Mouse (Mus musculus) mouse embryonic stem cell (cell line): ENCODE data around the gene Sphk1.

ENCODE experiments used
- in situ Hi-C, 2 experiments: fragments of 300-500 bp; cut with MboI; formaldehyde crosslinking; loops; 1 replicate in 1 of 2; 3 replicates in 1 of 2; pipeline ENCODE4 v1.14.3; 2019 to 2020; ENCODE audit warnings: low sequenced_read_pairs in 2 of 2, low pct_unique_long_range_greater_than_20kb in 1 of 2, mixed read lengths in 1 of 2; ENCODE audit not compliant: unreplicated experiment in 1 of 2

The Sphk1 gene

GRCm38 (mm10) chr11:116504516-116504915, 26.2 kb upstream of the Sphk1 start:
- in situ Hi-C loops: no loop called here

DNA sequence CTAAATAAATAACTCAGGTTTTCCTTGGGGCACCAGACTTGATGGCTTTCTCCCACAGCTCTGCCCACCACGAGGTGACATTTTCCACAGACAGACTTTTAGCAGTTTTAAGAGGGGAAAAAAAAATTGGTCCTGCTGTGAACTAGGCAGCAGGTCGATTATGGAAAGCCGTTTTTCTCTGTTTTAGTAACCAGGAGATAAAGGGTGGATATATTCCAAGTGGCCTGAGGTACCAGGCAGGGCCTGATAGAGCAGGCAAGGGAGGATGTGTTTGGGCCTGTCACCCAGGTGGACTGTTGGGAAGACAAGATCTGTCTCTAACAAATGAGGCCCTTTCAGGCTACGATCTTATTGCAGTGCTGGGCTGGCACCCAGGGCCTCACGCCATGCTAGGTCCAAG, 25.2 kb upstream of the Sphk1 start:
- in situ Hi-C loops: no loop called here

GRCm38 (mm10) chr11:116506151-116506875, 24.4 kb upstream of the Sphk1 start:
- in situ Hi-C loops: no loop called here

GRCm38 (mm10) chr11:116508689-116509088, 22.0 kb upstream of the Sphk1 start:
- in situ Hi-C loops: no loop called here

GRCm38 (mm10) chr11:116511301-116511868, 19.3 kb upstream of the Sphk1 start:
- in situ Hi-C loops: no loop called here

DNA sequence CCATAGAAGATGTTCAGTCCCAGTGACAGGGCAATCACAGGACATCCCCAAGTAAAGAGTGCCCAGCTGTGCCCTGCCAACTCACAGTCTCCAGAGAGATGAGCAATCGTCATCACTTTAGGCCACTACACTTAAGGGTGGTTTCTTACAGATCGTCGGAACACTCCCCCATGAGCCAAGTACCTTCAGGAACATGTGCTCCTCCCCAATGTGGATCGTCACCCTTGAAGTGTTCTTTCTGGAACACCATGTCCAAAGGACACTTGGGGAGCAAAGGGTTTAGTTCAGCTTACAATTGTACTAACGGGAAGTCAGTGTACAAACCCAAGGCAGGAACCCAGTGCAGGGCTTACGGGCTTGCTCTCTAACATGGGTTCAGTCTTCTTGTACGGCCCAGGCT, 18.6 kb upstream of the Sphk1 start:
- in situ Hi-C loops: no loop called here

GRCm38 (mm10) chr11:116512987-116513386, 17.7 kb upstream of the Sphk1 start:
- in situ Hi-C loops: no loop called here

GRCm38 (mm10) chr11:116513531-116514038, 17.1 kb upstream of the Sphk1 start:
- in situ Hi-C loops: no loop called here

- in situ Hi-C loops: no loop called here
Observed at GRCm38 (mm10) chr11:116515330-116516020, 15.2 kb upstream of the Sphk1 start.

GRCm38 (mm10) chr11:116518482-116518881, 12.2 kb upstream of the Sphk1 start:
- in situ Hi-C loops: no loop called here

DNA sequence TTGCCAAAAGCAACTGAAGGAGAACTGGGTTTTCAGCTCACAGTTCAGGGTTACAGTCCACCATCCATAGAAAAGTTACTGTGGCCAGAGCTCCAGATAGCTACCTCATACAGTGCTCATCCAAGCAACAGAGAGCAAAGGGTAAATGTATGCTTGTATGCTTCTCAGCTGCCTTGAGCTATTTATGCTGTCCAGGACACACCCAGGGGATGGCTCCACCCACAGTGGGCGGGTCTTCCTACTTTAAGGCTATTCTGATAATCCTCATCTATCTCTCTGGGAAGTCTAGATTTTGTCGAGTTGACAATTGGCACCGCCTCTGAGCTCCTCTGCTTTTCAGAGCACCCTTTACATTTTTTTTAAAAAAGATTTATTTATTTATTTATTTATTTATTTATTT, 9.6 kb upstream of the Sphk1 start:
- in situ Hi-C loops: no loop called here

DNA sequence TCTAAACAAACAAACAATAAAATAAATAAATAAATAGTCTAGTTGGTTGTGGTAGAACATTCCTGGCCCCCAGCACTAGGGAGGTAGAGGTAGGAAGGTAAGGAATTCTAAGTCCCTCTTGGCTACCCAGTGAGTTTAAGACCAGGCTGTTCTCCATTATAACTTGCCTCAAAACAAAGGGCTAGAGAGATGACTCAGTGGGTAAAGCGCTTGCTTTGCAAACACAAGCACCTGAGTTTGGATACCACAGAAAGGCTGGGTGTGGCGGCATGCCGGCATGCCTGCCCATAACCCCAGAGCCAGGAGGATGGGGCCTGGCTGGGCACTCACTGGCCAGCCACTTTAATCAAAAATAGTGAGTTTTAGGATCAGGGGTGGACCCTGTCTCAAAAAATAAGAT, 8.7 kb upstream of the Sphk1 start:
- in situ Hi-C loops: no loop called here

GRCm38 (mm10) chr11:116522886-116523698, 7.6 kb upstream of the Sphk1 start:
- in situ Hi-C loops: no loop called here

DNA sequence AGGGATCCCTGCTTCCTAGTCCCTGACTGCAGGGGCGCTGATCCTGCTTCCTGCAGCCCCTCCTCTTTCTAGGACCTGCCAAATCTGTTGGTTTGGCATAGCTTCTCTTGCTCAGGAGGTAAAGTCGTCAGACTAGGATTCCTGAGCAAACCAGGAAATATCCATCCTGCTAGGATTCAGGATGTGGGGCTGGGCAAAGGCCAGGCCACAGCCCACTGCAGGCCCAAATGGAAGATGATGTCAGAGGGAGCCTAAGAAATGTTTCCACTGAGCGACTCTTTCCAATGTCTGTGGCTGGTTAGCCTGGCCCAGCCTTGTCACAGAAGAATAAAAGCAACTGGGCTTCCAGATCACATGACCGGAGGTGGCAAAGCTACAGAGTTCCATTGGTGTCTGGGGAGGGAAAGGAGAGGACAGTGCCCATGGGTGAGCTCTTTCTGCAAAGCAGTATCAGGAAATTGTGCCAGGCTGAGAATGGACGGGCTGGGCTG, 7.0 kb upstream of the Sphk1 start:
- in situ Hi-C loops: no loop called here

DNA sequence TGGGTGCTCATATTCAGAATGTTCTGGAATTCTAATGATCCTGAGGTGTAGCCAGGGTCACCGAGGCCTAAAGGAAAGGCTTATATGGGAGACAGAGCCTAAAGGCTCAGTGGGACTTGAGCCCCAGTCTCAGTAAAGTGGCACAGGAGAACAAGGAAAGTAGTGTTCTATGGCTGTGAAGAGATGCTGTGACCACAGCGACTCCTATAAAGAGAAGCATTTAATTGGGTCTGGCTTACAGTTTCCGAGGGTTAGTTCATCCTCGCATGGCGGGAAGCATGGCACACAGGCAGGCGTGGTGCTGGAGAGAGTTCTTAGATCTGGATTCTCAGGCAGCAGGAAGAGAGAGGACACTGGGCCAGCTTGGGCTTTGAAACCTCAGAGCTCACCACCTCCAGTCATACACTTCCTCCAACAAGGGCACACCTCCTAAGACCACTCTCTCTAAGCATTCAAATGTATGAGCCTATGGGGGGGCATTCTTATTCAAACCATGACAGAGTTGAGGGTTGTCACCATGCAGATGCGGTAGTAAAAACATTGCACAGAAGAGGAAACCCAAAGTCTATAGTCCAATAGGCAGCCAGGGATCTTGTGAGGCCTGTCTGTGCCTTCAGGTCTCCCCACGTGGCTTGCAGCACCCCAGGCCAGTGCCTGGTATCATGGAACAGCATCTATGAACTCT, 1.9 kb upstream of the Sphk1 start:
- in situ Hi-C loops: no loop called here

GRCm38 (mm10) chr11:116531371-116532191, 856 bp downstream of the Sphk1 start:
- in situ Hi-C loops: no loop called here

- in situ Hi-C loops: no loop called here
Observed at GRCm38 (mm10) chr11:116532262-116532809, 1.6 kb downstream of the Sphk1 start.
